Mouse (Mus musculus) stomach, embryonic 15.5 days (tissue): ENCODE measurements around the gene Gm8439. TPM values are rescaled to one million over a fixed set of nuclear protein-coding genes. Genes with fewer than 3 reads are reported as not detected.
A peak's percentile ranks its signal among the peaks of the same experiment; 100 is the strongest.

Experiments used
- ATAC-seq: fragments of 200-750 bp; cut with Nextera tagmentation; 2 replicates; pipeline ENCODE4 v1.8.0; 2017; ENCODE audit warnings: low read depth, moderate number of reproducible peaks, moderate TSS enrichment; ENCODE audit not compliant: insufficient read depth, low FRiP score
- H3K27ac ChIP-seq: fragments of 300-500 bp; sonication (generic); 2 replicates; pipeline ENCODE4 v1.5.1; 2015; ENCODE audit warnings: mild to moderate bottlenecking, inconsistent platforms
- H3K27me3 ChIP-seq: fragments of 300-500 bp; sonication (generic); replicated peaks from 2 replicates; pipeline ENCODE4 v1.6.1; 2015; ENCODE audit warnings: inconsistent platforms
- H3K36me3 ChIP-seq: fragments of 300-500 bp; sonication (generic); 2 replicates; pipeline ENCODE4 v1.6.1; 2015; ENCODE audit warnings: inconsistent platforms
- H3K4me1 ChIP-seq: fragments of 300-500 bp; sonication (generic); 2 replicates; pipeline ENCODE4 v1.6.1; 2015; ENCODE audit warnings: inconsistent platforms
- H3K4me2 ChIP-seq: fragments of 300-500 bp; sonication (generic); 2 replicates; pipeline ENCODE4 v1.6.1; 2015; ENCODE audit warnings: mild to moderate bottlenecking, inconsistent platforms
- H3K4me3 ChIP-seq: fragments of 300-500 bp; sonication (generic); replicated peaks from 2 replicates; pipeline ENCODE4 v1.5.1; 2015; ENCODE audit warnings: inconsistent platforms
- H3K9ac ChIP-seq: fragments of 300-500 bp; sonication (generic); 2 replicates; pipeline ENCODE4 v1.6.1; 2015; ENCODE audit warnings: inconsistent platforms
- H3K9me3 ChIP-seq: fragments of 300-500 bp; sonication (generic); 2 replicates; pipeline ENCODE4 v1.6.1; 2016; ENCODE audit warnings: inconsistent platforms
- WGBS: fragments of 180-500 bp; shearing (Covaris S2); methylation state at CpG from one replicate; pipeline ENCODE4 v1.1.7; 2015; 5-methylcytosine and 5-hydroxymethylcytosine counted together
- polyA plus RNA-seq: library from polyadenylated mRNA; unstranded; fragments of >200 nt; fragmentation: Nextera tagmentation; extraction: Ambion mirVana; gene quantifications from 2 replicates; pipeline ENCODE4 v1.2.1, GENCODE M21; 2015

Gene Gm8439
- polyA plus RNA-seq = 0.37 TPM in 1 of 2 replicates, not detected in the other

- WGBS = 23% methylated on average over 4 of the region's 4 CpGs
- H3K36me3 ChIP-seq = no peaks in the 10 kb centered on the region
- peaks cover 4% of the 10 kb centered on the region; the same call in 1 of the 2 replicates for H3K4me1 ChIP-seq
- H3K27me3 ChIP-seq = no peaks in the 10 kb centered on the region
- H3K9me3 ChIP-seq = no peaks in the 10 kb centered on the region
- no peak within 1 kb of the TSS for H3K4me3 ChIP-seq
- no peak for ATAC-seq
- H3K4me2 ChIP-seq = no peak within 1 kb of the TSS; the same call in 1 of the 2 replicates
- H3K27ac ChIP-seq = no peak within 1 kb of the TSS
- no peak within 1 kb of the TSS for H3K9ac ChIP-seq
Measured at GRCm38 (mm10) chr4:120588445-120588844, at the start of gene Gm8439. Gene Gm8439 (plus strand): TSS chr4:120588745.

GRCm38 (mm10) chr4:120544896-120545295 is 43.6 kb upstream of the Gm8439 start:
- Histone ChIP-seq H3K4me3 (no peak overlapping the region), H3K9me3 (no peaks in the 10 kb centered on the region), H3K36me3 (peaks cover 41% of the 10 kb centered on the region), H3K4me2 (no peak overlapping the region), H3K4me1 (no peaks in the 10 kb centered on the region), H3K27ac (no peak overlapping the region), H3K9ac (no peak overlapping the region), H3K27me3 (no peaks in the 10 kb centered on the region)
- ATAC-seq = no peak
- 73% methylated on average over 1 of the region's 1 CpGs for WGBS

- Histone ChIP-seq H3K9ac (no peak overlapping the region), H3K27ac (no peak overlapping the region), H3K36me3 (peaks cover 48% of the 10 kb centered on the region), H3K4me2 (no peak overlapping the region), H3K9me3 (no peaks in the 10 kb centered on the region), H3K4me1 (no peaks in the 10 kb centered on the region), H3K27me3 (no peaks in the 10 kb centered on the region), H3K4me3 (no peak overlapping the region)
- no peak for ATAC-seq
- 91% methylated on average over 6 of the region's 6 CpGs for WGBS
Measured at GRCm38 (mm10) chr4:120556592-120556991, 32.0 kb upstream of the Gm8439 start.

- H3K36me3 ChIP-seq = peaks cover 24% of the 10 kb centered on the region
- 84% methylated on average over 2 of the region's 2 CpGs for WGBS
- H3K4me3 ChIP-seq = no peak overlapping the region
- H3K9me3 ChIP-seq = no peaks in the 10 kb centered on the region
- peaks cover 9% of the 10 kb centered on the region for H3K4me1 ChIP-seq
- H3K27me3 ChIP-seq = no peaks in the 10 kb centered on the region
- no peak overlapping the region for H3K9ac ChIP-seq
- no peak overlapping the region for H3K27ac ChIP-seq
- no peak overlapping the region for H3K4me2 ChIP-seq
- no peak for ATAC-seq
Measured at GRCm38 (mm10) chr4:120565726-120566125, 22.8 kb upstream of the Gm8439 start.

- Histone ChIP-seq H3K9ac (0 out of 2 replicates have a peak overlapping the region, but pooled peaks have one; percentile 13), H3K27ac (peak overlapping the region; percentile 80), H3K4me2 (peak overlapping the region; percentile 87), H3K4me1 (peaks cover 15% of the 10 kb centered on the region), H3K36me3 (peaks cover 12% of the 10 kb centered on the region), H3K27me3 (no peaks in the 10 kb centered on the region), H3K9me3 (no peaks in the 10 kb centered on the region), H3K4me3 (peak overlapping the region; percentile 16; the same call in 1 of the 2 replicates)
- ATAC-seq = no peak
- 24% methylated on average over 5 of the region's 5 CpGs for WGBS
Measured at GRCm38 (mm10) chr4:120568005-120568404, 20.5 kb upstream of the Gm8439 start.

GRCm38 (mm10) chr4:120569025-120569424 is 19.5 kb upstream of the Gm8439 start:
- Histone ChIP-seq H3K9me3 (no peaks in the 10 kb centered on the region), H3K4me1 (peaks cover 15% of the 10 kb centered on the region), H3K4me3 (peak overlapping the region; percentile 92), H3K4me2 (peak overlapping the region; percentile 87), H3K9ac (peak overlapping the region; percentile 88; the same call in 1 of the 2 replicates), H3K27me3 (no peaks in the 10 kb centered on the region), H3K36me3 (peaks cover 12% of the 10 kb centered on the region), H3K27ac (peak overlapping the region; percentile 94)
- ATAC-seq = no peak
- WGBS = 8% methylated on average over 4 of the region's 4 CpGs

GRCm38 (mm10) chr4:120569486-120570437 is 18.8 kb upstream of the Gm8439 start, which contains the start of gene Ctps:
Gene Ctps (minus strand): TSS chr4:120570276.
- Histone ChIP-seq H3K27ac (peak within 1 kb of the TSS; percentile 94), H3K4me3 (peak within 1 kb of the TSS; percentile 92), H3K9ac (peak within 1 kb of the TSS; percentile 88), H3K9me3 (no peaks in the 10 kb centered on the region), H3K4me1 (peaks cover 15% of the 10 kb centered on the region), H3K4me2 (peak within 1 kb of the TSS; percentile 87), H3K36me3 (peaks cover 5% of the 10 kb centered on the region; the same call in 1 of the 2 replicates), H3K27me3 (no peaks in the 10 kb centered on the region)
- WGBS = under 1% methylated on average over 97 of the region's 97 CpGs
- ATAC-seq = peak; percentile 97

GRCm38 (mm10) chr4:120570438-120571069 is 18.0 kb upstream of the Gm8439 start:
- Histone ChIP-seq H3K27ac (peak overlapping the region; percentile 94), H3K27me3 (no peaks in the 10 kb centered on the region), H3K36me3 (0 out of 2 replicates have a peak, but pooled peaks cover 3% of the 10 kb centered on the region), H3K9me3 (no peaks in the 10 kb centered on the region), H3K4me2 (peak overlapping the region; percentile 87), H3K4me3 (peak overlapping the region; percentile 92), H3K4me1 (peaks cover 15% of the 10 kb centered on the region), H3K9ac (peak overlapping the region; percentile 88)
- ATAC-seq = peak; percentile 53
- under 1% methylated on average over 27 of the region's 27 CpGs for WGBS

- H3K4me3 ChIP-seq = peak overlapping the region; percentile 92
- no peaks in the 10 kb centered on the region for H3K9me3 ChIP-seq
- no peaks in the 10 kb centered on the region for H3K27me3 ChIP-seq
- no peak for ATAC-seq
- WGBS = 64% methylated on average over 3 of the region's 3 CpGs
- H3K9ac ChIP-seq = no peak overlapping the region; the same call in 1 of the 2 replicates
- 0 out of 2 replicates have a peak, but pooled peaks cover 3% of the 10 kb centered on the region for H3K36me3 ChIP-seq
- peak overlapping the region; percentile 94 for H3K27ac ChIP-seq
- peak overlapping the region; percentile 87 for H3K4me2 ChIP-seq
- peaks cover 15% of the 10 kb centered on the region for H3K4me1 ChIP-seq
Measured at GRCm38 (mm10) chr4:120571070-120571464, 17.5 kb upstream of the Gm8439 start.

GRCm38 (mm10) chr4:120571691-120572090 is 16.9 kb upstream of the Gm8439 start:
- no peaks in the 10 kb centered on the region for H3K36me3 ChIP-seq
- WGBS = 46% methylated on average over 3 of the region's 3 CpGs
- no peak overlapping the region for H3K4me3 ChIP-seq
- no peak overlapping the region for H3K9ac ChIP-seq
- H3K4me1 ChIP-seq = peaks cover 15% of the 10 kb centered on the region
- ATAC-seq = no peak
- no peak overlapping the region for H3K4me2 ChIP-seq
- no peaks in the 10 kb centered on the region for H3K27me3 ChIP-seq
- H3K27ac ChIP-seq = no peak overlapping the region
- H3K9me3 ChIP-seq = no peaks in the 10 kb centered on the region

GRCm38 (mm10) chr4:120580894-120581293 is 7.7 kb upstream of the Gm8439 start:
- Histone ChIP-seq H3K27me3 (no peaks in the 10 kb centered on the region), H3K9me3 (no peaks in the 10 kb centered on the region), H3K4me1 (no peaks in the 10 kb centered on the region), H3K4me3 (no peak overlapping the region), H3K9ac (no peak overlapping the region), H3K27ac (no peak overlapping the region), H3K4me2 (no peak overlapping the region), H3K36me3 (no peaks in the 10 kb centered on the region)
- WGBS = 57% methylated on average over 5 of the region's 5 CpGs
- ATAC-seq = no peak
